Mouse (Mus musculus): ENCODE results near the gene Olfr551. TPM values are rescaled to one million over a fixed set of nuclear protein-coding genes. Genes with fewer than 3 reads are reported as not detected.
"Not testable (repeated sequence)": the region's sequence is repeated elsewhere in the genome, so short reads cannot be mapped to it uniquely, and the experiment has no call there.

The Olfr551 gene
- total RNA-seq (2021), result not detected
- long read RNA-seq, experiment 1, result 0 reads
- long read RNA-seq, experiment 2, result 0 reads

GRCm38 (mm10) chr7:102591786-102592185 is at the start of gene Olfr551:
Gene Olfr551 (minus strand): TSS chr7:102591886.
- no peak for DNase-seq (ENCODE audit: low spot score)

GRCm38 (mm10) chr7:102638132-102638531 is 46.4 kb upstream of the Olfr551 start, which contains the start of gene Olfr554:
Gene Olfr554 (plus strand): TSS chr7:102638432.
- no peak for DNase-seq (ENCODE audit: low spot score)

GRCm38 (mm10) chr7:102636665-102637064 is 45.0 kb upstream of the Olfr551 start:
- DNase-seq (ENCODE audit: low spot score), result peak; percentile 65

- not testable (repeated sequence) for DNase-seq (ENCODE audit: low spot score)
Measured at GRCm38 (mm10) chr7:102620368-102620767, 28.7 kb upstream of the Olfr551 start.

GRCm38 (mm10) chr7:102619608-102620007 is 27.9 kb upstream of the Olfr551 start:
- peak; percentile 11 for DNase-seq (ENCODE audit: low spot score)

GRCm38 (mm10) chr7:102618118-102618517 is 26.4 kb upstream of the Olfr551 start, which contains the start of gene Olfr553:
Gene Olfr553 (minus strand): TSS chr7:102618218.
- DNase-seq (ENCODE audit: low spot score), result no peak

- no peak for DNase-seq (ENCODE audit: low spot score)
Measured at GRCm38 (mm10) chr7:102597378-102598031, 5.8 kb upstream of the Olfr551 start, which contains the start of gene Olfr552. Gene Olfr552 (plus strand): TSS chr7:102597770.

GRCm38 (mm10) chr7:102575998-102576397 is 15.7 kb downstream of the Olfr551 start:
- DNase-seq (ENCODE audit: low spot score), result no peak

GRCm38 (mm10) chr7:102573174-102573830 is 18.4 kb downstream of the Olfr551 start:
- no peak for DNase-seq (ENCODE audit: low spot score)

- DNase-seq (ENCODE audit: low spot score), result no peak
Measured at GRCm38 (mm10) chr7:102571142-102571541, 20.5 kb downstream of the Olfr551 start, which contains the start of gene Olfr550. Gene Olfr550 (plus strand): TSS chr7:102571442.

GRCm38 (mm10) chr7:102566219-102566618 is 25.5 kb downstream of the Olfr551 start:
- no peak for DNase-seq (ENCODE audit: low spot score)

GRCm38 (mm10) chr7:102564999-102565997 is 26.4 kb downstream of the Olfr551 start, which contains the start of gene Trim21:
Gene Trim21 (minus strand): TSS chr7:102565486.
- peak; percentile 94 for DNase-seq (ENCODE audit: low spot score)

GRCm38 (mm10) chr7:102553279-102553678 is 38.4 kb downstream of the Olfr551 start:
- DNase-seq (ENCODE audit: low spot score), result no peak

- no peak for DNase-seq (ENCODE audit: low spot score)
Measured at GRCm38 (mm10) chr7:102549570-102549969, 42.1 kb downstream of the Olfr551 start, which contains the start of gene Olfr549. Gene Olfr549 (plus strand): TSS chr7:102549870.

- no peak for DNase-seq (ENCODE audit: low spot score)
Measured at GRCm38 (mm10) chr7:102541251-102541650, 50.4 kb downstream of the Olfr551 start.

GRCm38 (mm10) chr7:102540596-102540995 is 51.1 kb downstream of the Olfr551 start, which contains the start of gene Olfr548-ps1:
Gene Olfr548-ps1 (plus strand): TSS chr7:102540896.
- no peak for DNase-seq (ENCODE audit: low spot score)

GRCm38 (mm10) chr7:102534449-102534848 is 57.2 kb downstream of the Olfr551 start, which contains the start of gene Olfr547:
Gene Olfr547 (plus strand): TSS chr7:102534749.
- no peak for DNase-seq (ENCODE audit: low spot score)
